Mouse (Mus musculus): Measurements from ENCODE around the gene Synrg. TPM values are rescaled to one million over a fixed set of nuclear protein-coding genes. Genes with fewer than 3 reads are reported as not detected.

The Synrg gene
- polyA plus RNA-seq, 1 experiment: 0.28 TPM

DNA sequence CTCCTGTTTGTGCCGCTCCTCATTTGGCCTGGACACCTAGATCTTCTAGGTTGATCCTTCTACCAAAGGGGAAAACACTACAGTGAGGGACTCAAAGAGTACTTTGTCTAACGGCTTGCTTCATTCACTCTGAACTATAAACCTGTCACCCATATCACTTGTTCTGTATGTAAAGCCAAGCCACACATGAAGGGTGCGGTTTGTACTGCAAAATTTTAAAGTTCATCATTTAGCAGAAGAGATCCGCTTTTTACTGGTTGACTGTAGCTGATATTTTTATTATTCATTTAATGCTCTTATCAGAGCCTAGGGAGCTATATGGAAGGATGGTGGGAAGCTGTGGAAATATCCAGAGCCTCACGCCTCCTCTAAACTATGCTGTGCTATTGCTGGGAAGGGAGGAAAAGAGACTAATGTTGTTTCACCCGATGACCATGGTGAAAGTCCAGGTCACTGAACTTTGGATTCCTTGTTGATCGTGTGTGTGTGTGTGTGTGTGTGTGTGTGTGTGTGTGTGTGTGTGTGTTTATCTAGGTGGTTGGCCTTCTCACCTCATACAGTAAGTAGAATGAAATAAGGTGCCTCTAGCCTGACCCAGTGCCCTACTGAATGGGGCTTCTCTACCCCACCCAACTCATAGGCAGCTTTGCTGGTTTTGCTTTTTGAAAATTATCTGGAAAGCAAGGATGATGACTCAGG lies 52.7 kb downstream of the Synrg start:
- Histone ChIP-seq H3K36me3 (ENCODE audit: control insufficient read depth) (peaks cover 68% of the 10 kb centered on the region), H3K27me3 (ENCODE audit: control insufficient read depth) (no peaks in the 10 kb centered on the region), H3K4me3 (replicated peaks) (no peak overlapping the region), H3K4me1 (ENCODE audit: control insufficient read depth) (no peaks in the 10 kb centered on the region), H3K9me3 (ENCODE audit: control insufficient read depth, low read length) (no peaks in the 10 kb centered on the region)
- TF ChIP-seq TAL1 (IDR thresholded peaks at IDR 0.05; ENCODE audit: low read length): no peak
- no peak for TF ChIP-seq GATA1 (IDR thresholded peaks at IDR 0.05; ENCODE audit: low read length)

DNA sequence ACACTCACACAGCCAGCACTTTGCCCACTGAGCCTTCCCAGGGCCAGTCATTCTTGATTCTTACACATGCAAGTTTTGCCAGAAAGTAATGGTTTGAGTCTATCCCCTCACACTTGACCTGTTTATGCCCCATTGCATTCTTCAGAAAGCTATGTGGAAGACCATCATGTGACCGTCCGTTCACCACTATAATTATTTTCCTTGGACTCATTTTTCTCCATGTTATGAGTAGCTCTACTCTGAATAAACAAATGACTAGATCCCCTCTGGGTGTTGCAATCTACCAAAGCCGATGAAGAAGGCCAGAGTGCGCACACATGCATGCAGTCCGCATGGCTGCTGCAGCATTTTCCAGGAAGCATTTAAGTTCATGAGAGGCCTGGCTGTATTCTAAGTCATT lies 63.0 kb downstream of the Synrg start:
- Histone ChIP-seq H3K9me3 (ENCODE audit: control insufficient read depth, low read length) (no peaks in the 10 kb centered on the region), H3K36me3 (ENCODE audit: control insufficient read depth) (peaks cover 92% of the 10 kb centered on the region), H3K27me3 (ENCODE audit: control insufficient read depth) (no peaks in the 10 kb centered on the region), H3K4me1 (ENCODE audit: control insufficient read depth) (no peaks in the 10 kb centered on the region), H3K4me3 (replicated peaks) (no peak overlapping the region)
- no peak for TF ChIP-seq TAL1 (IDR thresholded peaks at IDR 0.05; ENCODE audit: low read length)
- no peak for TF ChIP-seq GATA1 (IDR thresholded peaks at IDR 0.05; ENCODE audit: low read length)

- no peak for TF ChIP-seq GATA1 (IDR thresholded peaks at IDR 0.05; ENCODE audit: low read length)
- no peak for TF ChIP-seq TAL1 (IDR thresholded peaks at IDR 0.05; ENCODE audit: low read length)
- Histone ChIP-seq H3K4me3 (replicated peaks) (no peak overlapping the region), H3K27me3 (ENCODE audit: control insufficient read depth) (no peaks in the 10 kb centered on the region), H3K36me3 (ENCODE audit: control insufficient read depth) (peaks cover 92% of the 10 kb centered on the region), H3K9me3 (ENCODE audit: control insufficient read depth, low read length) (no peaks in the 10 kb centered on the region), H3K4me1 (ENCODE audit: control insufficient read depth) (no peaks in the 10 kb centered on the region)
Measured at GRCm38 (mm10) chr11:84028271-84029028, 64.2 kb downstream of the Synrg start.

DNA sequence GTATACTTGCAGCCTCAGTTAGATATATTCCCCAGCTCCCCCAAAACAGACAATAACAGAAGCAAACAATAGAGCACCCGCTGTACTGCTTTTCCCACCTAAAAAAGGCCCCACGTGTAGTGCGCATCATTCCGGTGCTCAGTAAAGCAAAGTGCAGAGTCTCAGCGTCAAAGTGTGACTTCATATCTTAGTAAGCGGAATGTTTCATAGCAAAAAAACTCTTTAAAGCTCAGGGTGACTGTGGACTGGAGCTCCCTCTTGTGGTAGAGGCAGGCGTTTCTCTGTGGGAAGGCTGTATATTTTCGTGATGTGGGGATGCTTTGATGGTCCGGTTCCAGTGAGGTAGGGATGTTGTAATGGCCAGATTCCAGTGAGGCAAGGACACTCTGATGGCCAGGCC lies 67.7 kb downstream of the Synrg start:
- no peak overlapping the region for H3K4me3 ChIP-seq (replicated peaks)
- no peaks in the 10 kb centered on the region for H3K4me1 ChIP-seq (ENCODE audit: control insufficient read depth)
- H3K27me3 ChIP-seq (ENCODE audit: control insufficient read depth): no peaks in the 10 kb centered on the region
- H3K36me3 ChIP-seq (ENCODE audit: control insufficient read depth): peaks cover 83% of the 10 kb centered on the region
- no peaks in the 10 kb centered on the region for H3K9me3 ChIP-seq (ENCODE audit: control insufficient read depth, low read length)
- no peak for TF ChIP-seq GATA1 (IDR thresholded peaks at IDR 0.05; ENCODE audit: low read length)
- no peak for TF ChIP-seq TAL1 (IDR thresholded peaks at IDR 0.05; ENCODE audit: low read length)

- H3K4me3 ChIP-seq (replicated peaks): no peak overlapping the region
- no peak for TF ChIP-seq TAL1 (IDR thresholded peaks at IDR 0.05; ENCODE audit: low read length)
- TF ChIP-seq GATA1 (IDR thresholded peaks at IDR 0.05; ENCODE audit: low read length): no peak
- H3K4me1 ChIP-seq (ENCODE audit: control insufficient read depth): no peaks in the 10 kb centered on the region
- peaks cover 78% of the 10 kb centered on the region for H3K36me3 ChIP-seq (ENCODE audit: control insufficient read depth)
- H3K27me3 ChIP-seq (ENCODE audit: control insufficient read depth): no peaks in the 10 kb centered on the region
- H3K9me3 ChIP-seq (ENCODE audit: control insufficient read depth, low read length): no peaks in the 10 kb centered on the region
Measured at GRCm38 (mm10) chr11:84032559-84032958, 68.3 kb downstream of the Synrg start.

DNA sequence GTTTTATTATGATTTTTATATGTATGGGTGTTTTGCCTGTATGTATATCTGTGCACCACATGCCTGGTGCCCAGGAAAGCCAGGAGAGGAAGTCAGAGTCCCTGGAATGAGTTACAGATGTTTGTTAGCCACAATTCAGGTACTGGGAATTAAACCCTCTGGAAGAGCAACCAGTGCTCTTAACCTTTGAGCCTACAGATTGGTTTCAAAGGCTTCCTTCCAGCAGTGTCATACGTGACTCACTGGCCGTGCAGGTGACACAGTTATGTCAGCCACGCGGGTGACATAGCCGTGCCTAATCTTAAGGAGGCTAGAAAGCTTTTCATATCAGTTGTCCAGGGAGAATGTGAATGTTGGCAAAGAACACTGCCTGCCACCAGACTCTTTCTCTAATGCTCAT lies 69.4 kb downstream of the Synrg start:
- Histone ChIP-seq H3K27me3 (ENCODE audit: control insufficient read depth) (no peaks in the 10 kb centered on the region), H3K9me3 (ENCODE audit: control insufficient read depth, low read length) (no peaks in the 10 kb centered on the region), H3K4me1 (ENCODE audit: control insufficient read depth) (no peaks in the 10 kb centered on the region), H3K4me3 (replicated peaks) (no peak overlapping the region), H3K36me3 (ENCODE audit: control insufficient read depth) (peaks cover 75% of the 10 kb centered on the region)
- TF ChIP-seq GATA1 (IDR thresholded peaks at IDR 0.05; ENCODE audit: low read length) (no peak), TAL1 (IDR thresholded peaks at IDR 0.05; ENCODE audit: low read length) (no peak)

DNA sequence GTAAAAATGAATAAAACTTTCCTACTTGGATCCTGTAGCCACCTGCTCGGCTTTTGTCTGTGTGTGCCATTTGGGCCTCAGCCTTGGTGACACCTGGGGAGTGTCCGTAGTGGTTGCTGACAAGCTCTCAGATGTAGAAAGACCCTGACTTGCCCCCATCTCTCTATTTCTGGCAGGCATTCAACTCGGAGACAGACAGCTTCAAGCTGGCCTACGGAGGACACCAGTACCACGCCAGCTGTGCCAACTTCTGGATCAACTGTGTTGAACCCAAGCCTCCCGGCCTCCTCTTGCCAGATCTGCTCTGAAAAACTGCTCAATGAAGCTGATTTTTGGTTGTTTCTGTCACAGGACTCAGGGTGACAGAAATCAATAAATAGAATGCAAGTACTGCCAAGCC lies 76.4 kb downstream of the Synrg start:
- Histone ChIP-seq H3K36me3 (ENCODE audit: control insufficient read depth) (peaks cover 68% of the 10 kb centered on the region), H3K4me3 (replicated peaks) (no peak overlapping the region), H3K4me1 (ENCODE audit: control insufficient read depth) (no peaks in the 10 kb centered on the region), H3K27me3 (ENCODE audit: control insufficient read depth) (no peaks in the 10 kb centered on the region), H3K9me3 (ENCODE audit: control insufficient read depth, low read length) (no peaks in the 10 kb centered on the region)
- TF ChIP-seq GATA1 (IDR thresholded peaks at IDR 0.05; ENCODE audit: low read length) (no peak), TAL1 (IDR thresholded peaks at IDR 0.05; ENCODE audit: low read length) (no peak)

DNA sequence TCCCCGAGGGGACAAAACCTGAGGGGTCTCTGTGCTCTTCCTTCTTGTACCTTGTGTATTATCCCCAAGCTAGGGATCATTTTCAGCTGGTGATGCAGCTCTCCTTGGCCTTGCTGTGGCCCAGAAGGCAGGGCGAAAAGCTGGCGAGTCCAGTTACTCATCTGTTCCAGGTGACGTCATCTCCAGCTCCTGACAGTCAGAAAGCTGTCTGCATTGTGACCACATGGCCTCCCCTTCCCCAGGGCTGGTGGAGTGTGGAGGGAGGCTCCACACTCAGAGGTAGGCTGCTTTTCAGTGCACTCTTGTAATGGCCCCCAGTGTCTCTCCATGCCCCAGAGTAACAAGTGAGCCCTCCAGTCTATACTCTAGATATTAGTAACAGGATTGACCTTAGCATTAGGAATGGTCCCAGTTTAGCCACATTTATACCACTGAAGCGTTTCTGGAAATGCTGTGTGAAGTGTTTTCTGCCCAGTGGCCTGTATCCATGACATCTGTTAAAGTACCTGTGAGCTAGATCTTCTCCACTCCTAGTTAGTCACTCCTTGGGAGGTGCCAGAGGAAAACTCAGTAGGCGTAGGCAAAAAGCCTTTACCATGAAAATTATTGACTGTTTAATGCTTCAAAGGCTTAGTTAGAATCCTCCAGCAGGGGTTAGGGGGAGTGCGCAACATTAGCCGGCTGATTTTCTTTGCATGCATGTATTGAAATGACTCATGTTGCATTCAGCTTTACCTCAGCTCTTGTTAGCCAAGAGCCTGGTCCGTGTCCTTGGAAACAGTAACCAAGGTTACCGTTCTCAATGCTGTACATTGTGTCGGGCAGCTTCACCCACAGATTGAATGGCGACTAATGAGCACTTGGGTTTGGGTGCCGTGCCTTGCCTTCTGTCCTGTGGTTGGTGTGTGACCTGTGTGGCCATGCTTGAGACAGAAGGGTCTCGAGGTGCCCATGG lies 78.9 kb downstream of the Synrg start:
- TF ChIP-seq TAL1 (IDR thresholded peaks at IDR 0.05; ENCODE audit: low read length): no peak
- TF ChIP-seq GATA1 (IDR thresholded peaks at IDR 0.05; ENCODE audit: low read length): no peak
- Histone ChIP-seq H3K36me3 (ENCODE audit: control insufficient read depth) (peaks cover 53% of the 10 kb centered on the region), H3K4me1 (ENCODE audit: control insufficient read depth) (peaks cover 3% of the 10 kb centered on the region; the same call in 1 of the 2 replicates), H3K27me3 (ENCODE audit: control insufficient read depth) (no peaks in the 10 kb centered on the region), H3K9me3 (ENCODE audit: control insufficient read depth, low read length) (no peaks in the 10 kb centered on the region), H3K4me3 (replicated peaks) (no peak overlapping the region)

Measured in erythroblast, embryonic 14.5 days (primary cell).